Mouse (Mus musculus) thymus, postnatal 25 days (tissue): ENCODE results near the gene Usp20.
A peak's percentile ranks its signal among the peaks of the same experiment; 100 is the strongest.
"Not testable (repeated sequence)": the region's sequence is repeated elsewhere in the genome, so short reads cannot be mapped to it uniquely, and the experiment has no call there.

Experiments
- DNase-seq: peaks from one replicate; pipeline ENCODE4 v3.0.0; 2022

Gene Usp20

DNA sequence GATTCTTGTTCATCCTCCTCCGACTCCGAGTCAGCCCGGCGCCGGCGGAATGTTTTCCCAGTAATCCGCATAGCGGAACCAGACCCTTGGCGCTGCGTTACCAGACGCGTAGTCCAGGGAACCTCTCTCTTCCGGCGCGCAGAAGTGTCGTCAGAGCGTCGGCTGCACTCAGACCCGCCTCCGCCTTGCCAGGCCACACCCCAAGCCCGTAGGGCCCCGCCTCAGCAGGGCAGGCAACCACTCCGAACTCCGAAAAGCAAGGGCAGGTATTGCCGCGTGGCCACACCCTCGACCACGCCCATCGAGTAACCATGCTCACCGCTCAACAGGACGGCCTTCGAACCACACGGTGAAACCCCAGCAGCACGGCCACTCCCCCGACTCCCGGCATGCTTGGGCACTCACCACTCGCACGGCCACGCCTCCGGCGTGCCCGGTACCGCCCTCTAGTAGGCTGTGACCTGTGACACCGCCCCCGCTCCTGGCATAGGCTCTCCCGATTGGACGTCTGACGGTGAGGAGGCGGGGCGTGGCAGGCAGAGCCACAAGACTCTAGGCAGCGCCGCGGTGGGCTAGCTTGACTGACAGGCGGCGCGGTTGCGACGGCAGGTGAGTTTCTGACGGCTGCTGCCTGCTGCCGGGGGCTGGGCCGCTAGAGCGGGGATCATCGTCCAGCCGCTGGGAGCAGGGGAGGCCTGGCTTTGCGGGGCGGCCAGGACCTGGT, at the start of gene Usp20, which contains the start of gene BC005624:
Gene Usp20 (plus strand): TSS at position 490 of the 724 bp plus-strand sequence.
Gene BC005624 (minus strand): TSS at position 412 of the 724 bp plus-strand sequence.
- peak; percentile 99 for DNase-seq

DNA sequence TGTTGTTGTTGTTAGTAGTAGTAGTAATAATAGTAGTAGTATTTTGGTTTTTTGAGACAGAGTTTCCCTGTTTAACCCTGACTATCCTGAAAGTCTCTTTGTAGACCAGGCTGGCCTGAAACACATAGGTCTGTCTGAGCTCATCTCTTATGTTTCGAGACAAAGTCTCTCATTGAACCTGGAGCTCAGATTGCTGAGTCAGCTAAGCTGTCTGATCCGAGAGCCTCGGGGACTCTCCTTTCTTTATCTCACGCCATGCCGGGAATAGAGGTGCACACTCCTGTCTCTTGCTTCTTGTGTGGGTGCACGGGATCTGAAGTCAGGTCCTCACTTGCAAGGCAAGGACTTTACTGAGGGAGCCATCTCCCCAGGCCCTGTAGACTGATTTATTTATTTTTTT, 49.0 kb upstream of the Usp20 start:
- no peak for DNase-seq

DNA sequence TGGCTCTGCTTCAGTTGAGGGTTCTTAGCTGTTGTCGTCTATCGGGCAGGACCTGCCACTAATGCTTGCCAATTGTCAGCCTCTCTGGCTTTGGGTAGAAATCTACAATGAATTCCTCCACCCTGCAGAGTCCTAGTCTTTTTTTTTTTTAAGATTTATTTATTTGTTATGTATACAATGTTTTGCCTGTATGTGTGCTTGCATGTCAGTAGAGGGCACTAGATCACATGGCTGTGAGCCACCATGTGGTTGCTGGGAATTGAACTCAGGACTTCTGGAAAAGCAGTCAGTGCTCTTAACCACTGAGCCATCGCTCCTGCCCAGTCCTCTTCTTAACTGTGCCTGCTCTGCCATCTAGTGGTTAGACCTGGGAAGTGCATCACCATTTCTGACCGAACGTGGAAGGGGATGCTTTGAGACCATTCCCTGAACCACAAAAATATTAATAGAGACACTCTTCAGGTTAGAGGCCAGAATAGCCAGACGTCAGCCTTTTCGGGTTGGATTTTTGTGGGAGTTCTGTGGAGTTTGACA, 48.1 kb upstream of the Usp20 start:
- peak; percentile 67 for DNase-seq

DNA sequence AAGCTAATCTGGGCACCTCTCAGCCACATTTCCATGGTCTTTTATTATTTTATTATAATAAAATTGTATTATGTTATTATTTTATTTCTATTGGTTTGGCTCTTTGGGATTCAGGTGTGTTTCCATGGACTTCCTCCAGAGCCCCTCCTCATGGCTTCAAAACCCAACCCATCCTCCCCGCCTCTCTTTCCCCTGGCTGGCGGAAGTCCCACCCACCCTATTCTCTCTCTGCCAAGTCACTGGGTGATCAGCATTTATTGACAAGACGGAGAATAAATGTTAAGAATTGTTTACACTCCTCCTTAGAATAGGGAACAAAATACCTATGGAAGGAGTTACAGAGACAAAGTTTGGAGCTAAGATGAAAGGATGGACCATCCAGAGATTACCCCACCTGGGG, 45.3 kb upstream of the Usp20 start:
- no peak for DNase-seq

DNA sequence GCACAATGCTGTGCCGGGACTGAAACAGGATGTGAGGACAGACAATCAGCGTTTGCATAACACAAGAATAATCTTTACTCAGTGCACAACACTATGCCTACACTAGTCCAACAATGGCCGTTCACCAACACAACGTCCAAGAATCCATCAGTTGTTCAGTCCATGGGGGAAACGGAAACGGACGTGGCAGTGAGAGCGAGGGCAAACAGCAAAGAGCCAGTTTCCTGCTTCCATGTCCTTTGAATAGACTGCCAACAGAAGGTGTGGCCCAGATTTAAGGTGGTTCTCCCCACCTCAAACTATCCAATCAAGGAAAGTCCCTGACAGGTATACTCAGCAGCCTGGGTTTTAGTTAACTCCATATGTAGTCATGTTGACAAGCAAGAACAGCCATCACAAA, 44.3 kb upstream of the Usp20 start:
- no peak for DNase-seq

DNA sequence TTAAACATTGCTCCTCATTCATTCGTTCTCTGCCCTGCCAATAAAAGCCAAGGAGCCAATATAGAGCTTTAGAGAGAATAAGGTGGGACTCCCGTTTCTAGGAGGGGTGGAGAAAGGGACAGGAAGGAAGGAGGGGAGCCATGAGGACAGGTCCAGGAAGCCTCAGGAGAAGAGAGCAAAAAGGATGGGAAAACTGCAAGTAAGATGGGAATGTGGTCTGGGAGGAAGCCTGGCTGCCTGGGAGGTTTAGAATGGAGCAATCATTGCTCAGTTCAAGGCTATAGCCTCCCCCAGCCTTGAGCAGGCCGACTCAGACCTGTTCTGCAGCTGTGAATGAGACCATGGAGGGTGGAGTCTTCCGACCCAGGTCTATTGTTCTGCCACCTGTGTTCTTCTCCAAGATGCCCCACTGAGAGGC, 43.5 kb upstream of the Usp20 start:
- DNase-seq: no peak

DNA sequence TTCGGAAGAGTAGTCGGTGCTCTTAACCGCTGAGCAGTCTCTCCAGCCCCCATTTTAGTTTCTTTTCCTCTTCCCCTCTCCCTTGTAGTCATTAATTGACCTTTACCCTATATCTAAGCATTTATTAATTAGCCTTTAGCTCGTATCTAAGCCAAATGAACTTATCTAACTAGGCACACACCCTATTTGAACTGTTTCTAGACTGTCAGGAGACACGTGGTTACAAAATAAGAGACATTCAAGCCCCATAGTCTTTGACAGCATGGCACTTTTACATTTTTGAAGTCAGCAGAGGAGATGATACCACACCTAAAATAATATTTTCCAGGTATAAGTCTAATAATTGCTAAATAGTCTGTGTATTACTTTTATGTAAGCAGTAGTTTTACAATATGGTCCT, 40.5 kb upstream of the Usp20 start:
- DNase-seq: no peak

DNA sequence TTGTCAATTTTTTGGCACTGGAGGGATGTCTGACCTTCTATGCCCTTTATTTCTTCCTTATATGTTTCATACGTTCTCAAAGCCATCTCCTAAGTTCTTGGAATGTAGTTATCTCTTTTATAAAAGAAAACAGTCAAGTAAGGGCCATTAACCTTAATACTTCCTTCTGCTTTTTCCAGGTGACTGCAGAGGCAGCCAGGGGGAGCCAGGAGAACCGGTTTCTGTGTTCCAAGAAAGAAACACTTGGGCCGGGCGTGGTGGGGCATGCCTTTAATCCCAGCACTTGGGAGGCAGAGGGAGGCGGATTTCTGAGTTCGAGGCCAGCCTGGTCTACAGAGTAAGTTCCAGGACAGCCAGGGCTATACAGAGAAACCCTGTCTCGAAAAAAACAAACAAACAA, 40.0 kb upstream of the Usp20 start:
- DNase-seq: not testable (repeated sequence)

DNA sequence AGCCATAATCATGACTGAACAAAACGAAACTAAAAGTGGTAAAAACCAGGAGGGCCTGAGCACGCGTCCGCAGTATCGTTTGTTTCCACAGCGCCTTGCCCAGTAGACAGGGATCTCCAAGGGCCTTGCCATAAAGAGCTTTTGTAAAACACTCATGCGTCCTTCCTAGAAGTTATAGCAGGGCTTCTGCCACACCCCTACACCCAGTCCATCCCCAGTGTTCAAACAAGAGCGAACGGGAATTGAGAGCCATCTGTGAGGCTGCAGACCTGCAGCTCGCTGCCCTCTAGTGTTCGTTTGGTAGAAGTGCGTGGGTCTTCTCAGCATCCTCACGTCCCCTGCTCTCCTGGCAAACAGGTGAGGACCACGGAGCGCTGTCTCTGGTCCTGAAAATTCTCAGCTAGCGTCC, 39.5 kb upstream of the Usp20 start:
- peak; percentile 76 for DNase-seq

DNA sequence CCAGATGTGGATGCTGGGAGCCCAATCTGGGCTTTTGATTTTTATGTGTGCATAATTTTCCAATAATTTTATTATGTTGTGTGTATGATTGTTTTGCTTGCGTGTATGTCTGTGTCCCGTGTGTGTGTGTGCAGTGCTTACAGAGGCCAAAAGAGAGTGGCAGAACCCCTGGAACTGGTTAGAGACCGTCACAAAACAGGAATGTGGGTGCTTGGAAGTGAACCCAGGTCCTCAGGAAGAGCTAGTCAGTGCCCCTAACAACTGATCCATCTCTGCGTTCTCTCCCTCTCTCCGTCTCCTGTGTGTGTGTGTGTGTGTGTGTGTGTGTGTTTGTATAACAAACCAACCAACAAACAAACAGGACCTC, 29.6 kb upstream of the Usp20 start:
- DNase-seq: no peak

DNA sequence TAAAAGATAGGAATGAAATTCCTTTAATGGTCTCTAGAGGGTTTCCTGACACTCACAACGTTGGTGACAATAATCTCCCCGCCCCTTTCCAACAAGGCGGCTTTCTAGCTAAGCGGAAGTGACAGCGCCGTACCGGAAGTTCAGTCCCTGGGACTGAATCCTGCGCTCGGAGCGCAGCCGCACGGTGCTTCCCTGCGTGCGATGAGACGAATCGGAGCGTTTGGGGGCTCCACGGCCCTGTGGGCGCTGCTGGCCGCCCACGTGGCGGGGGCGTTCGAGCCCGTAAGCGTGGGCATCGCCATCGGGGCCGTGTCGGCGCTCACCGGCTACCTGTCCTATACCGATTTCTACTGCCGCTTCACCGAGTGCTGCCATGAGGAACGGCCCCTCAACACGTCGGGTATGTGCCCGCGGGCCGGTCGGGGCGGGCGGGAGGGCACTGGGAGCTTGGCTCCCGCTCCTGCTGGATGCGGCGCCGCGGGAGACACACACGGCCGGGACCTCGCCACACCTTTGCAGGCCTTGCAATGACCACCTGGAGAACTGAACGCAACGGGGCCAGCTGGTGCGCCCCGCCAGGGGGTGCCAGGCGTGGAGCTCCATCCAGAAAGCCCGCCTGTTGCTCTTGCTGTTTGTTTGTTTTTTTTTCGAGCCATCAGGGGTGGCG, 29.1 kb upstream of the Usp20 start, which contains the start of gene Tor1b:
Gene Tor1b (plus strand): TSS at position 136 of the 667 bp plus-strand sequence.
- peak; percentile 84 for DNase-seq

DNA sequence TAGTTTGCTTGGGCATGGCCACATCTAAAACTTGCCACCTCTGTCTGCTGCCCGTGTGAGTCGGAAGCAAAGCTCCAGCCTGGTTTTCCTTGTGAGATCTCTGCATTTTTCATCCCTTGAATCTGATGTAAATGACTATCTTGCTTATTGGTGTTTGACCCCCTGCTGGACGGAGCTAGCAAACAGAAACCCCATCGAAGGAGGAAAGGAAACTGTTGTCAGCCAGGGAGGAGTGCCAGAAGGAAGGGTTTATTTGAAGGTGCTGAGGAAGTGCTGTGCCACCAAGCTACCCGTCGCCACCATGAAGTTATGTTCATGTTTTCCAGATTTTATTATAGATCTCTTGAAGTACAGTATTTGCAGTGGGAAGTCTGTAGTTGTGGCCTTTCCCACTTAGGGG, 27.3 kb upstream of the Usp20 start:
- DNase-seq: no peak

DNA sequence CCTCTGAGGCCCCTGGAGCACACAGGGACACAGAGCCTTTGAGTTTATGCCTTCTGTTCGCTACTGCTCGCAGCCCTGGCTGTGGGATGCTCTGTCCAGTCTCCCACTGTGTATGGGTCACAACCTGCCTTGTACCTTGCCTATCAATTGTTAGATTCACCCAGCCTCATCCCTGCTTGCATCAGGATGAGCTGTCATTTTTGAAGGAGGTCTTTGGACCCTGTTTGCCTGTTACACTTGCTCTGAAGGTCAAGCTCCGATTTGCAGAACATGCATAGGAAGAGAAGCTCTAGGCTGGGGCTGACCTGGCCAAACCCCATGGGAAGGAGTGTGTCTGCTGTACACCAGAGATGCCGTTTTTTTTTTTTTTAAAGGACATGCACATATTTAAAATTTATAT, 24.6 kb upstream of the Usp20 start:
- DNase-seq: no peak

DNA sequence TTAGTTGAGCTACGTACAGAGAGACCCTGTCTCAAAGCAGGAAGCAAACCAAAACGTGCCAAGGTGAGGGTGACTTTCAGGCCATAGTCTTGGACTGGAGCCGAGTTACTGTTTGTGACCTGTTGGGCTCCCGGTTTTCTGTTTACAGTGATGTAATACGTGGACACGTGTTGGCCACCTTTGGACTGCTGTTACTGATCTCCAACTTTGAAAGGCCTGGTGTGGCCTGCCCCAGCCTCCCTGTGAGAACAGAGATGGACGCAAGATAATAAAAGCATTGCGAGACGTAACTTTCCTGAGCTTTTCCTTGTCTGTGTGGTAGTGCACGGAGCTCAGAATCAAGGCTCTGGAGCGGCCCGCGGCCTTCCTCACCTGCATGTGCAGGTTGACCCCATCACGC, 23.4 kb upstream of the Usp20 start:
- DNase-seq: no peak

DNA sequence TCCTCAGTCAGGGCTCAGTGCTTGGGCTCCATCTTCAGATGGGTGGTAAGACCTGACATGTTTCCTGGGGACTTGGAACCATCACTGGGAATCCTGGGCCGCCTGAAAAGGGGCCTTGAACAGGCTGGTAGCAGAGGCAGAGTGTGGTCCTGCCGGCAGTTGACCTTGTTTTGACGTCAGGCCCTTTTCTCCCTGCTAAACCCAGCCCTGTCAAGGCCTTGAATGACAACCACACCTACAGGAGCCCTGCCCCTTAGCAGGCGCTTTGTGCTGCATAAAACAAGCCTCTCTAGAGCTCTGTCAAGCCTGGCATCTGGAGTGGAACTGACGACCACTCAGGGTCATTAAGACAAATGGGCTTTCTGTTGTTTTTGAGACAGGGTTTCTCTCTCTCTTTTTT, 22.2 kb upstream of the Usp20 start:
- no peak for DNase-seq

DNA sequence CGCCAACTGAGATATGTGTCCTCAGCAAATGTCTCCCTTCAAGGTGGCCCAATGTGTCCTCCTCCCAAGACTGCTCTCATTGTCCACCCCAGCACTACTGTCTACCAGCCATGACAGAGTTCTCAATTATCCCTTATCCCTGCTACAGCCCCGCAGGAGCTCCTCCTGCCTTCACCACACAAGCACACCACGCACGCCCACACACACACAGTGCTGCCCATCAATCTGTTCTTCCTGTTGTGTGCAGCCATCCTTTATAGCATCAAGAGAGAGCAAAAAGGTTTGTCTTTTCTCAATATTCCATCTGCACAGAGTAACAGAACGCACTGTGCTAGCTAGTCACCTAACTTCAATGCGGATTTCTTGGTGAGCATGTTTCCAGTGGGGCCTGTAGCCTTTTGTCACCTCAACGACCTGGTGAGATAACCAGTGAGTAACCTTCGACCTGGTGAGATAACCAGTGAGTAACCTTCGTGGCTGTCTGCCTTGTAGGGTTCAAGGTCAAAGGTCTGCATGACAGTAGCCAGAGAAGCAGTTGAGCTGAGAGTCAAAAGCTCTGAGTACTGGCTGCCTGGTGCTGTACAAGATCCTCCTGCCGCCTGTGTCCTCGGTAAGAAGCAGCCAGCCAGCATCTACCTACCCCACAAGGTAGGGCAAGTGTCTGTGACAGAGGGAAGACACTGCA, 19.4 kb upstream of the Usp20 start:
- DNase-seq: no peak

DNA sequence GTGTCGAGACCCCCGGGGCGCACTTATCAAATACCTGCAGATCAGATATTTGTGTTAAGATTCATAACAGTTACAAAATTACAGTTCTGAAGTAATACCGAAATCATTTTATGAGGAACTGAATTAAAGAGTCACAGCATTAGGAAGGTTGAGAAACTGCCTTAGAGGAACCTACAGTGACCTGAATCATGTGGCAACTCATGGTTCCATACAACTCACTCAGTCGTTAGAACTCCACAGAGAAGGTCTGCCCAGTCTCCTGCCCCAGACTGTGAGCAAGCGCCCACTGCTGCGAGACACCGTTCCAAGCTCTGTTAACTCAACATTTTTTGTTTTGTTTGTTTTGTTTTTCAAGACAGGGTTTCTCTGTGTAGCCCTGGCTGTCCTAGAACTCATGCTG, 16.5 kb upstream of the Usp20 start:
- DNase-seq: no peak

DNA sequence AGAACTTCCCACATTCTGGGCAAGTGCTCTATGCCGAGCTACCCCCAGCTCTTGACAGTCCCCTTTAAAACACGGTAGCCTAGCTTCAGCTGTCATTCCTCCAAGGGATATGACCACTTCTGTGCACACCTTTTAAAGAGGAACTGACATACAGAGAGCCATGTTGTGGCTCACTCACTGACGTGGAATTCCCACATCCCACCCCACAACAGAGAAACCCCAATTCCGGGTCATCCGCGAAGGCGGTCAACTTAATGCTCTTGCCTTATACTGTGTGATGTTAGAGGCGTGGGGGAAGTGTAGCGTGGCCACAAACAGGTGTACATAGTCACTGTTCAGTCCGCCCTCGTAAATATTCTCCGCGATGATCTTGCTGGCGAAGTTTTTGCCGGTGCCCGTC, 15.3 kb upstream of the Usp20 start:
- DNase-seq: no peak

DNA sequence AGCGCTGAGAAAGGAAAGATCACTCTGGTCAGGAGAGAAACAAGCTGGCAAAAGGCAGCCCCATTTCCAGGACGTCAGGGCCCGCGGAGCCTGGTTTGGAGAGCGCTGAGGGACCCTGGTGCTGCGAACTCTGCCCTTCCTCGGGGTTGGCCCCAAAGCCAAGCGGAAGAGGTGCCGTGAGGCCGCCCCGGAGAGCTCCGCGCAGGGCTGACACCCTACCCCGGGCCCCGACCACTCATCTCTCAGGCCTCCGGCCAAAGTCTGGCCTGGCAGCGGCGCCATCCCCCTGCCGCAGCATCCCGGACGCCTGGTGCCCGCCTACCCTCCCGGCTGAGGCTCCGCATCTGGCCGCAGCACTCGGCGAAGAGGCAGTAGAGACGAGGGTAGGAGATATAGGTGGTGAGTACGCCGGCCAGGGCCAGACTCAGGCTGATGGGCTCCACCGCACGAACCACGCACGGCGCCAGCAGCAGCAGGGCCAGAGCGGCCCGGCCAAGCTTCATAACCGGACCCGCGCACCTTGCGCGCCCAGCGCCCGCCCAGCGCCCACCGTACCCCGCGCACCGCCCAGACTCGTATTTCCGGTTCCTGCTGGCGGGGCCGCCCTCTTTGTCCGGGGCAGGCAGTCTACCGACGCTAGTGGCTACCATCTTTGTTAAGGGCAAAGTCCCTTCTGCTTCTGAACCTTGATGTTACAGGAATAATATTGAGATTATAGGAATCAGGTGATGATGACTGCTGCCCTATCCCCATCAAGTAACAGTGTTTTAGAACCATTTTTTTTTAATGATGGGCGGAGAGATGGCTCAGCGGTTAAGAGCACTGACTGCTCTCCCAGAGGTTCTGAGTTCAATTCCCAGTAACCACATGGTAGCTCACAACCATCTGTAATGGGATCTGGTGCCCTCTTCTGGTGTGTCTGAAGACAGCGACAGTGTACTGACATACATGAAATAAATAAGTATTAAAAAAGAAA, 14.4 kb upstream of the Usp20 start, which contains the start of gene Tor1a:
Gene Tor1a (minus strand): TSS at position 582 of the 976 bp plus-strand sequence.
- peak; percentile 87 for DNase-seq

DNA sequence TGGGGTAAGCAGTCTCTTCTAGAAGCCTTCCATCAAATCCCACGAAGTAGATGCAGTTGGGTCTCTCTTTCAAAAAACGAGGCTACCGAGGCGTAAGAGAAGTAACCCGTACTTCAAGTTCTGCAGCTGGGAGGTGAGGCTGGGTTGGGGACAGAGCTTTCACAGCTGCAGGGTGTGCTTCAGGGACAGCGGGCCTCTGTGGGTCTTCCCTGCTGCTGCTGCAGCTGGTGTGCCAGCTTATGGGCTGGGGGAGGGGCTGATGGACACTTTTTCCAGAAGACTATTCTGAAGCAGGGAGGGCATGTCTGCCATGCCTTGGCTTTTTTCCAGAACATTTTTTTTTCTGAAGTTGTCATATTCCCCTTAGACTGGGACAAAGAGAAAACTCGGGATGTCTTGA, 945 bp downstream of the Usp20 start:
- DNase-seq: peak; percentile 11

DNA sequence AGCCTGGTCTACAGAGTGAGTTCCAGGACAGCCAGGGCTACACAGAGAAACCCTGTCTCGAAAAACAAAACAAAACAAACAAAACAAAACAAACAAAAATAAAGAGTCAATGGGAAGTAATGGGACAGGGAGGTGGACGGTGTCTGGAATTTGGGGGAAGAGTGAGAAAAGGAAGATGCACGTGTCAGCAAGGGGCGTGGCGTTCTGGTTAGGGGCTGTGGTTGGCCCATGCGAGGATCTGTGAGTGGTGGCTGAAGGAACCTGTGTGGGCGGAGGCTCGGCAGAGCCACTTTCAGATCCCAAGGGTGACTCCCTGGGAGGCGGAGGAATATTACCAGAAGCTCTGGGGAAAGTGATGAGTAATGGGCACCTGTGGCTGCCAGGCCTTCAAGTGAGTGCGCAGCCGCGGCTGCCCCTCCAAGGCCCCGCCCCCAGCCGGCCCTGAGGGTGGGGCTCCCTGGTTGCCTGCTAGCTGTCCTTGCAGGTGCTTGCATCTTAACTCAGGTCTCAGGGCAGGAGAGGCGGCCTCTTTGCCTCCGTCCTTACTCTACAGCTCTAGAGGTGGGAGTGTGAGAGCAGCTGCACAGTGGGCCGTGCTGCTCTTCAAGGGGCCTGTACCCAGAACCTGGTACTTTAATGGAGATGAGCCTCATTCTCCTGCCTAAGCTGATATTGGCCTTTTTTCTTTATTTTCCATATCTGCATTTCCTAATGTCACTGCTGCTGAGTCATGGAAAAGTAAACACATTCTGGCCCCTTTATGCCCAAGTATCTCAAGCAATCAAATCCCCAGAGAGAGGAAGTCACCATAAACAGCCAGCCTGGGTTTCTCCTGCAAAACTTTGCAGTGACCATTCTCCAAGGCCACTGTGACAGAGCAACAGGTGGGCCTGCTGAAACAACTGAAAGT, 3.3 kb downstream of the Usp20 start:
- peak; percentile 51 for DNase-seq
